Mouse (Mus musculus) heart, embryonic 15.5 days (tissue): ENCODE results near the gene 9530003J23Rik. TPM values are rescaled to one million over a fixed set of nuclear protein-coding genes. Genes with fewer than 3 reads are reported as not detected.
A peak's percentile ranks its signal among the peaks of the same experiment; 100 is the strongest.

Experiments
- ATAC-seq: fragments of 200-750 bp; cut with Nextera tagmentation; replicated peaks from 2 replicates; pipeline ENCODE4 v1.8.0; 2017; ENCODE audit warnings: low read depth, moderate TSS enrichment; ENCODE audit not compliant: insufficient number of reproducible peaks, insufficient read depth, low FRiP score
- H3K27ac ChIP-seq: fragments of 300-500 bp; sonication (generic); 2 replicates; pipeline ENCODE4 v1.5.1; 2015; ENCODE audit warnings: mild to moderate bottlenecking, inconsistent platforms
- H3K27me3 ChIP-seq: fragments of 300-500 bp; sonication (generic); 2 replicates; pipeline ENCODE4 v1.6.1; 2015; ENCODE audit warnings: inconsistent platforms
- H3K36me3 ChIP-seq: fragments of 300-500 bp; sonication (generic); 2 replicates; pipeline ENCODE4 v1.6.1; 2015; ENCODE audit warnings: mild to moderate bottlenecking, inconsistent platforms
- H3K4me1 ChIP-seq: fragments of 300-500 bp; sonication (generic); replicated peaks from 2 replicates; pipeline ENCODE4 v1.6.1; 2015; ENCODE audit warnings: inconsistent platforms
- H3K4me2 ChIP-seq: fragments of 300-500 bp; sonication (generic); 2 replicates; pipeline ENCODE4 v1.6.1; 2015; ENCODE audit warnings: inconsistent platforms, mild to moderate bottlenecking, moderate library complexity
- H3K4me3 ChIP-seq: fragments of 300-500 bp; sonication (generic); 2 replicates; pipeline ENCODE4 v1.5.1; 2015; ENCODE audit warnings: mild to moderate bottlenecking, inconsistent platforms
- H3K9ac ChIP-seq: fragments of 300-500 bp; sonication (generic); 2 replicates; pipeline ENCODE4 v1.6.1; 2015; ENCODE audit warnings: mild to moderate bottlenecking, inconsistent platforms
- H3K9me3 ChIP-seq: fragments of 300-500 bp; sonication (generic); replicated peaks from 2 replicates; pipeline ENCODE4 v1.6.1; 2016; ENCODE audit warnings: inconsistent platforms
- WGBS: fragments of 180-500 bp; shearing (Covaris S2); methylation state at CpG from one replicate; pipeline ENCODE4 v1.1.7; 2015; ENCODE audit warnings: mixed read lengths; 5-methylcytosine and 5-hydroxymethylcytosine counted together
- polyA plus RNA-seq: library from polyadenylated mRNA; unstranded; fragments of >200 nt; fragmentation: Nextera tagmentation; extraction: Ambion mirVana; gene quantifications from 2 replicates; pipeline ENCODE4 v1.2.1, GENCODE M21; 2015

Gene 9530003J23Rik
- polyA plus RNA-seq, 1 experiment from 2014 or later: not detected

GRCm38 (mm10) chr10:117208221-117208620 lies 30.3 kb downstream of the 9530003J23Rik start:
- H3K9ac ChIP-seq: no peak overlapping the region
- H3K36me3 ChIP-seq: no peaks in the 10 kb centered on the region
- peaks cover 16% of the 10 kb centered on the region for H3K4me1 ChIP-seq
- H3K9me3 ChIP-seq: no peaks in the 10 kb centered on the region
- H3K27ac ChIP-seq: no peak overlapping the region
- WGBS: 85% methylated on average over 15 of the region's 15 CpGs
- no peak overlapping the region for H3K4me3 ChIP-seq
- no peaks in the 10 kb centered on the region for H3K27me3 ChIP-seq
- no peak overlapping the region for H3K4me2 ChIP-seq
- no peak for ATAC-seq

DNA sequence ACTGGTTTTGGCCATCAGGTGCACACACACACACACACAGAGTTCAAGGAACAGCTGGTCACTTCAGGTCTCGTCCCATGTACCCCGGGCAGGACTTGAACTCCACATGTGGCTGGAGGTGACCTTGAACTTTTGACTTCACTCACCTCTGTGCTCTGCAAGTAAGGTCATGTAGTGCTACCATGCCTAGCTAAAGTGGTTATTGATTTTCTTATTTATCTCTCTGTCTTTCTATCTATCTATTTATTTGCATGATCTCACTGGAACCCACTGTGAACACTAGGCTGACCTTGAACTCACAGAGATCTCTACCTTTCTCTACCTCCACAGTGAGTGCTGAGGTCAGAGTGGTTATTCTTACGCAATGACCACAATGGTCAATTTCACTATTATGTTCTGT lies 32.4 kb downstream of the 9530003J23Rik start:
- Histone ChIP-seq H3K4me3 (no peak overlapping the region), H3K9me3 (no peaks in the 10 kb centered on the region), H3K9ac (no peak overlapping the region), H3K27me3 (no peaks in the 10 kb centered on the region), H3K36me3 (no peaks in the 10 kb centered on the region), H3K4me2 (no peak overlapping the region), H3K27ac (no peak overlapping the region), H3K4me1 (peaks cover 20% of the 10 kb centered on the region)
- no peak for ATAC-seq
- 91% methylated on average over 3 of the region's 3 CpGs for WGBS

DNA sequence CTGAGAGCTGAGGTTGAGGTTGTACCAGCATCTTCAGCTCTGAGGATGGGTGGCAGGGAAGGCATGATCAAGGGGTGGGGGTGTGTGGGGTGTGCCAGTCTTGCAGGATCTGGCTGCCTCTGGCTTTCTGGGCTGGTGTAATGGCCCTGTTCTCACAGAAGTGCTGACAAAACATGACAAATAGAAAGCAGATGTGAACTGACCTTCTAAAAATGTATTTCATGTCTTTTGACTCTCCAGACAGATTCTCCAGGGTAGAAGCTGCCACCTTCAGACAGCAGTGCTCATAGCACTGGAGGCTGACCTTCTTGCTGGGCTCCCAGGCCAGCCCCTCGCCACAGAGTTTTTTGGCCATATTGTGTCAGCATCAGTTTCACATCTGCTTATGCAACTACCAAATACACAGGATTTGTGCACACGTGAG lies 34.9 kb downstream of the 9530003J23Rik start:
- Histone ChIP-seq H3K4me1 (peaks cover 7% of the 10 kb centered on the region), H3K27ac (no peak overlapping the region), H3K9ac (no peak overlapping the region), H3K4me2 (no peak overlapping the region; the same call in 1 of the 2 replicates), H3K4me3 (no peak overlapping the region), H3K27me3 (no peaks in the 10 kb centered on the region), H3K9me3 (no peaks in the 10 kb centered on the region), H3K36me3 (no peaks in the 10 kb centered on the region)
- WGBS: 53% methylated on average over 2 of the region's 2 CpGs
- ATAC-seq: 0 out of 2 replicates have a peak, but pooled peaks have one; percentile 31

DNA sequence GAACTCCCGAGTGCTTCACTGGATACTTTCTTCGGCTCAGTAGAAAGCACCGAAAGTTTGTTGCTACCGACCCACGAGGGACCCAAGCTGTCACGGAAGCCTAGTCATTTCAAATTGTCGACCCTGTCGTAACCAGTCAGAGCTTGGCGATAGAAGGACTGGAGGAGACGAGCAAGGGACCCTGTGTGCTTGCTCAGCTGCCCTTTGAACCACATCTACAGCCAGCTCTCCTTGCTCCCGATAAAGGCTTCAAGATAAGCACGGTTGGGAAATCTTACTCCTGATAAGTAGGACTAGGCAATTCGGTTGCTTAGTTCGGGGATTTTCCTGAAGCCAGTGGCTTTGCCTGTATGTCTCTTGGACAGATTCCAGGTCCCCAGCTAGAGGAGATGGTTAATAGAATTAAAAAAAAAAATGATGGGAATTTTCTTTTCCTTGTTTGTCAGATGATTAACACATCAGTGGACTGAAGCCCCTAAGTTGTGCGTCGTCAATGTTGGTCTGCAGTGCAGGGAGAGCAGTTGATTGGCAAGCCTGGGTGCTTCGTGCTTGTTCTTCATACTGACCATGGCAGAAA lies 35.4 kb downstream of the 9530003J23Rik start:
- no peak for ATAC-seq
- Histone ChIP-seq H3K9me3 (no peaks in the 10 kb centered on the region), H3K9ac (no peak overlapping the region), H3K27ac (no peak overlapping the region), H3K27me3 (no peaks in the 10 kb centered on the region), H3K4me3 (no peak overlapping the region), H3K4me2 (no peak overlapping the region; the same call in 1 of the 2 replicates), H3K36me3 (no peaks in the 10 kb centered on the region), H3K4me1 (peaks cover 7% of the 10 kb centered on the region)
- 38% methylated on average over 17 of the region's 17 CpGs for WGBS

DNA sequence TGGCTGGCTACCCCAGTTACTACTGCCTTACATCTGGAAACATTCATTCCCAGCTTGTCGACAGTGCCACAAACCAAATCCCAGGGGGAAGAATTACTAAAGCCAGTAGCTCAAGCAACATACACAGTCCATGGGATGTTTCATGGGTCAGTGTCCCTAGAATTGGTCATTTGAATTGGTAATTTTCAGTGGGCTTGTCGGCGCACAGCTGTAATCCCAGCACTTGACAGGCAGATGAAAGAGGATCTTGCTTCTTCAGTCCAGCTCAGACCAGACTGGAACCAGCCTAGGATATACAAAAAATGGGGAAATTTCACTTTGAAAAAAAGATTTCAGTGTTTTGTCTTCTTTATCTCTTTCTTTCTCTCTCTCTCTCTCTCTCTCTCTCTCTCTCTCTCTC lies 38.8 kb downstream of the 9530003J23Rik start:
- Histone ChIP-seq H3K9ac (no peak overlapping the region), H3K27ac (no peak overlapping the region), H3K9me3 (no peaks in the 10 kb centered on the region), H3K4me3 (no peak overlapping the region), H3K36me3 (no peaks in the 10 kb centered on the region), H3K27me3 (no peaks in the 10 kb centered on the region), H3K4me2 (no peak overlapping the region), H3K4me1 (peaks cover 7% of the 10 kb centered on the region)
- ATAC-seq: no peak
- 70% methylated on average over 3 of the region's 3 CpGs for WGBS

DNA sequence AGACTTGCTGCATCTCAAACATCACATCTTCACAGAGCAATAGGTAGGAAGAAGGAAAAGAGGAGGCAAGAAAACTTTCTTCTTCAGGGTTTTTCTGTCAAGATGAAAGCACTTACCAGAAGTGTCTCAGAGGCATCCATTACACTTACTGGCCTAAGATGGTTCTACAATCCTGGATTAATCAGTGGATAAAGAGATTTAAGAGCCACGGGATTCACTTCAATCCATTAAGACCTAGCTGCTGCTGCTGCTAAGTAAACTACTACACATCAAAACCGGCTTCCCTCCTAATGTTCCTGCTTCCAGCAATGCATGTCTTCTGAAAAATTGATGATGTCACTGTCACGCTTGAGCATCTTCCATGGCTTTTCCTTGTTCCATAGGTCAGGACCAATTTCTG lies 41.8 kb downstream of the 9530003J23Rik start:
- WGBS: 79% methylated on average over 3 of the region's 3 CpGs
- Histone ChIP-seq H3K4me2 (no peak overlapping the region), H3K9ac (no peak overlapping the region), H3K36me3 (no peaks in the 10 kb centered on the region), H3K4me1 (no peaks in the 10 kb centered on the region), H3K27ac (no peak overlapping the region), H3K27me3 (no peaks in the 10 kb centered on the region), H3K9me3 (no peaks in the 10 kb centered on the region), H3K4me3 (no peak overlapping the region)
- ATAC-seq: no peak

DNA sequence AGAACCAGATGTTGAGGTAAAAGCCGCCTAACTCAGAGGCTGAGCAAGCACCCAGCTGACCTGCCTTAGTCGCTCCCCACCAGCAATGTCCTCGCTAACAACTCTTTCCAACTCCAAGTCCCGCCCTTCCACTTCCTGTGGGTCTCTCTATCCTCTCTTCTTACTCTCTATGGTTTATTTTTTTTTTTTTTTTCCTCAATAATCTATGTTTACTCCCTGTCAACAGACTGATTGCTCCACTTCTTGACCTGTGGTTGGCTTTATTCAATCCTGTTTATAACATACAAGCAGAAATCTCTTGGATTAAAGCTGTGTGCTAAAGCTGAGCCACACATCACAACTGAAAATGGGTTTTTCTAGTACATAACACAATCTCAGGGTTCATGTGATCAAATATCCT lies 42.8 kb downstream of the 9530003J23Rik start:
- Histone ChIP-seq H3K9ac (no peak overlapping the region), H3K4me1 (no peaks in the 10 kb centered on the region), H3K27ac (no peak overlapping the region), H3K9me3 (no peaks in the 10 kb centered on the region), H3K4me2 (no peak overlapping the region), H3K27me3 (no peaks in the 10 kb centered on the region), H3K36me3 (no peaks in the 10 kb centered on the region), H3K4me3 (no peak overlapping the region)
- no peak for ATAC-seq
- 96% methylated on average over 4 of the region's 4 CpGs for WGBS

DNA sequence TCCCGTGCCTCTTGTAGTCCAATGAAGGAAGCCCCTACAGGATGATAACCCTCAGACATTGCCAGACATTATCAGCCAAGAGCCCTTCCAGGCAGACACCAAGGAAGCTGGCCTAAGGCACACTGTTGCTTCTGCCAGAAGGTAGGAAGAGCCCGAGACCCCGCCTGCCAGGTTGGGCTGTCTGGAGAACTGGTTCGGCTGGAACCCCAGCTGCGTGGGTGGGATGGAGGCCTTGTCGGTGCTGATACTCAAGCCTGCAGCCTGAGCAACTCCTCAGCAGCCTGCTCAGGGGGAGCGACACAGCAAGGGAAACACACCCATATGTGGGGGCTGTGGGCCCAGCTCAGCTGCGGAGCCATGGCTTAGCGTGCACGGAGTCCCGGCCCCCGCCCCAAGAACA lies 43.5 kb downstream of the 9530003J23Rik start:
- no peak for ATAC-seq

DNA sequence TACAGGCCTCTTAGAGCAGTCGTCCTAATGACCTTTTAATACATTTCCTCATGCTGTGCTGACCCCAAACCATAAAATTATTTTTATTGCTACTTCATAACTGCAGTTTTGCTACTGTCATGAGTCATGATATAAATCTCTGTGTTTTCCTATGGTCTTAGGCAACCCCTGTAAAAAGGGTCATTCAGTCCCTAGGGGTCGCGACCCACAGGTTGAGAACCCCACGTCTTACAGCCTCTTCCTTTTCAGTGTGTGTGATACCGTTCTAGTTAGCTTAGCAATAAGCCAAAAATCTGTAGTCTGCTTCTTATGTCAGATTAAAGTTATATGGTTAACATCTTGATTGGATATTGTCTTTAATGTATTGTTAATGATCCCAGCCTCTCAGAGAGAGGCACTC lies 45.1 kb downstream of the 9530003J23Rik start:
- H3K27ac ChIP-seq: no peak overlapping the region
- H3K36me3 ChIP-seq: no peaks in the 10 kb centered on the region
- H3K9ac ChIP-seq: no peak overlapping the region
- 86% methylated on average over 5 of the region's 5 CpGs for WGBS
- no peak overlapping the region for H3K4me2 ChIP-seq
- no peaks in the 10 kb centered on the region for H3K4me1 ChIP-seq
- H3K27me3 ChIP-seq: no peaks in the 10 kb centered on the region
- no peak for ATAC-seq
- no peaks in the 10 kb centered on the region for H3K9me3 ChIP-seq
- no peak overlapping the region for H3K4me3 ChIP-seq

More for the DNA sequence above, 43.5 kb downstream of the 9530003J23Rik start:
- H3K4me2 ChIP-seq: no peak overlapping the region
- no peaks in the 10 kb centered on the region for H3K9me3 ChIP-seq
- no peaks in the 10 kb centered on the region for H3K4me1 ChIP-seq
- H3K27ac ChIP-seq: no peak overlapping the region
- no peaks in the 10 kb centered on the region for H3K36me3 ChIP-seq
- H3K9ac ChIP-seq: no peak overlapping the region
- 81% methylated on average over 12 of the region's 12 CpGs for WGBS
- H3K27me3 ChIP-seq: no peaks in the 10 kb centered on the region
- H3K4me3 ChIP-seq: no peak overlapping the region

GRCm38 (mm10) chr10:117185399-117186089 lies 53.0 kb downstream of the 9530003J23Rik start:
- H3K27ac ChIP-seq: no peak overlapping the region
- no peak overlapping the region for H3K9ac ChIP-seq
- H3K27me3 ChIP-seq: no peaks in the 10 kb centered on the region
- WGBS: 43% methylated on average over 9 of the region's 9 CpGs
- no peaks in the 10 kb centered on the region for H3K36me3 ChIP-seq
- H3K9me3 ChIP-seq: no peaks in the 10 kb centered on the region
- no peak overlapping the region for H3K4me3 ChIP-seq
- no peak overlapping the region for H3K4me2 ChIP-seq
- H3K4me1 ChIP-seq: peaks cover 14% of the 10 kb centered on the region
- ATAC-seq: no peak
